Mouse (Mus musculus): ENCODE data around the gene Utp18. TPM values are rescaled to one million over a fixed set of nuclear protein-coding genes. Genes with fewer than 3 reads are reported as not detected.

The Utp18 gene
- 27.2 and 29.2 TPM in 2 replicates for polyA plus RNA-seq (2012; rRNA removed)

GRCm38 (mm10) chr11:93885572-93886410 is at the start of gene Utp18, which contains the start of gene Mbtd1:
Utp18 (minus strand) TSS chr11:93885766.
Mbtd1 (plus strand) TSS chr11:93885852.

Other genes with a start within 250 kb of the Utp18 start
- gene Mbtd1, start 86 bp upstream of the Utp18 start, polyA plus RNA-seq (2012; rRNA removed) = 34.3 and 34.8 TPM in 2 replicates
- gene Nme2, start 70.5 kb upstream of the Utp18 start, polyA plus RNA-seq (2012; rRNA removed) = 257 and 264 TPM in 2 replicates
- gene Gm20390, start 82.5 kb upstream of the Utp18 start, polyA plus RNA-seq (2012; rRNA removed) = 162 and 188 TPM in 2 replicates
- 325 and 341 TPM in 2 replicates for gene Nme1, start 82.8 kb upstream of the Utp18 start, polyA plus RNA-seq (2012; rRNA removed)
- 101 and 112 TPM in 2 replicates for gene Spag9, start 110.3 kb upstream of the Utp18 start, polyA plus RNA-seq (2012; rRNA removed)

Data from central nervous system, embryonic 18 days (tissue).